Mouse (Mus musculus): Measurements from ENCODE around the gene Cfap65.

- TF ChIP-seq MAFK (IDR thresholded peaks at IDR 0.05; ENCODE audit: borderline replicate concordance, low read depth, low read length) (no peak), KAT2A (conservative IDR thresholded peaks at IDR 0.05; ENCODE audit: low read depth, low read length) (no peak), CTCF (IDR thresholded peaks at IDR 0.05 in 2 of 3, conservative IDR thresholded peaks at IDR 0.05 in 1 of 3; ENCODE audit: control insufficient read depth in 1 of 3, insufficient read depth in 1 of 3, low read depth in 2 of 3, low read length in 3 of 3, poor library complexity in 1 of 3, severe bottlenecking in 1 of 3) (no peak), HCFC1 (IDR thresholded peaks at IDR 0.05; ENCODE audit: low read depth, low read length) (no peak), POLR2A (IDR thresholded peaks at IDR 0.05; ENCODE audit: control insufficient read depth in 1 of 2, insufficient read depth in 1 of 2, low read depth in 1 of 2, low read length in 2 of 2, poor library complexity in 1 of 2) (no peak), SIN3A (IDR thresholded peaks at IDR 0.05; ENCODE audit: low read length) (no peak), GATA1 (IDR thresholded peaks at IDR 0.05; ENCODE audit: low read depth, low read length) (no peak), POLR2AphosphoS5 (IDR thresholded peaks at IDR 0.05; ENCODE audit: borderline replicate concordance, low read depth, low read length) (no peak)
Observed at GRCm38 (mm10) chr1:74924464-74924863, 10.9 kb downstream of the Cfap65 start.

Data from MEL (cell line).